Mouse (Mus musculus): ENCODE data around the gene Iqch.

The Iqch gene

DNA sequence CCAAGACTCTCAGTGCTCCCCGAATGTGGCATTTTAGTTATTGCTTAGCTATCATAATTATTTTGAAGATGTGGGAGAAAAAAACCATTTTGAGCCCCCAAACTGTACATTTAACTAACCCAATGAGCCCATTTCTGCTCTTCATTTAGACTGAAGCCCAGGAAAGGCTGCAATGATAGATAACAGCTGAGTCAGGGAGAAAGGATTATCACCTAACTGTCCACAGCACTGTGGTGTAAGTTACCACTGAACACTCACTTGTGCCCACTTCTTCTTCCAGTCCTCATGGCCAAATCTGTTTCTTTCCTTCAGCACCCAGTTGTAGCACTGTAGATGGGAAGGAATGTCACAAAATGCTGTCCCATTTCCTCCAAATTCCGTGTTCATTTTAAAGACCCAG lies 106.5 kb downstream of the Iqch start:
- no peak for DNase-seq (ENCODE audit: low read depth, low spot score)

DNA sequence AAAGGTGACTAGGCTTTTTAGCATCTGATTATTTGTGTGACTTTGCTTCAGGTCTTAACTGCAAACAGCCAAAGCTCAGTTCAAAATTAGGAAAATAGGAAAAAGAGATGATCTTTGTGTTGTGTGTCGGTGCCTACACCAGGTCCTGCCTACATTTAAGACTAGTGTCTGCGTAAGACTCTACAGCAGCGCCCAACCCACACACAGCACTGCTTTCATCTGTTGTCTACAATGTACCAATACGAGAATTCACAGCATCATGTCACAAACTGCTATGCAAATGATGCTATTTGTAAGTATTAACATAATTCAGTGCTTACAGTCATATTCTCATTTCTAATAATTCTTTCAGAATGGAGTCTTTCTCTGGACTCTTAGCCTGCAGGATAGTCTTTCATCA lies 108.5 kb downstream of the Iqch start:
- no peak for DNase-seq (ENCODE audit: low read depth, low spot score)

DNA sequence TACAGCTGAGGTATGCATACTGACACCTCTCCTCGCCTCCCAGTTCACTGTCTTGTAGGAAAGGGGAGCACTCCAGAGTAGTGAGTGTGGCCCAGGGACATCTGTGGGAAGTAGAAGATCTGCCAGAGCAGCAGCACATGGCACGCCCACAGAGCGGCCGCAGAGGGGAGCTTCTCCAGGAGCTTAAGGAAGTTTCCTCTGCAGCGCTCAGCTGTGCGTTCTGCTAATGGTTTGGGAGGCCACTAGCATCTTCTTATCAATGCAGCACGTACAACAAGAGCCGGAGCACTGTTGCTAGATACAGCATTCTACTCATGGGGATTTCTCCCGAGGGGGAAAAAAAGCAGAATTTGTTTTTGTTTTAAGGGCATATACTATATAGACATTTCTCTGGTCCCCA lies 110.0 kb downstream of the Iqch start:
- no peak for DNase-seq (ENCODE audit: low read depth, low spot score)

DNA sequence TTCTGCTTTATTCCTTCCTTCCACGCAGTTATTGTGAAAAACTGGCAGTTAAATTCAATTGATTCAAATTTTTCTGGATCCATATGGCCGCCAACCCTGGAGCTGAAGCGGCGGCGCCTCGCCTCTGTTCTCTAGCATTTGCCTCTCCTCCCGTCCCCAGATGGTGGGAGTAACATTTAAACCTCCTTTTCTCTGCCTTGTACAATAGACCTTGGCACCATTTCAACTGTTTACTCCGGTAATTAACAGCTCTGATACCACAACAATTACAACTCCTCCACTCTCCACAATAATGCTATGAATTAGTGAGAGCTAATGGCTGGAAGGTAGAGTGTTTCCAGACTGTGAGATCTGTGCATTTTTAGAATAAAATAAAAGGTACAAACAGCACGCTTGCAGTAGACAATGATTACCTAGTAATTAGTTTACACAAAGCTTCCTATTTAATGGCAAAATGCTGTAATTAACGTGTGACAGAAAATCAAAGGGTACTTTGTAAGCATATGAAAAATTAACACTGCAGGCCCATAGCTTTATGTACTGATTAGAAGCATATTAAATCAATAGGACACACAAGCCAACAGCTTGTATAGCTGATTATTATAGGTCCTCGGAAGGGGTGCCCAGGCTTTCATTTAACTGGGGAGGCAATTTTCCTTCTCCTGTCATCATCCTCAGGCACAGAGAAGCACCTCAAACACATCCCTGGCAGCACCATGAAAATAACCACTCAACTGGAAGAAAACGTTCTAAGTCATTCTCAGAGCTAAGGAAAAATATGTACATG lies 111.6 kb downstream of the Iqch start:
- DNase-seq (ENCODE audit: low read depth, low spot score), result no peak

DNA sequence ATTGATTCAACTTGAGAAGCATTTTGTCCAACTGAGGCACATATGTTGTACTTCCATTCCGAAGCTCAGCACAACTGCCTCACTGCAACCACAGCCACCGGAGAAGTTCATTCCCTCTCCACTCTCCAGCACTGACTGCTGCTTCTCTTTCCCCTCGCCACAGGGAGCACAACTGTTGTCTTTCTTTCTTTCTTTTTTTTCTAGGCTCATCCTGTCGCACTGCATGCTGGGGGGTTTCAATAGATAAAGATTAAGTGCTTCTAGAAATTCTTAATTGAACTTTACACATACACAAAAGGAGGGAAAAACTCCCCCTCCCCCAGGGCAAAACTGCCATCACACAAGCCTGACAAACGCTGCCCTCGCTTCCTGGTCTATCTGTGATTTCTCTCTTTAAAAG lies 113.1 kb downstream of the Iqch start:
- DNase-seq (ENCODE audit: low read depth, low spot score), result no peak

DNA sequence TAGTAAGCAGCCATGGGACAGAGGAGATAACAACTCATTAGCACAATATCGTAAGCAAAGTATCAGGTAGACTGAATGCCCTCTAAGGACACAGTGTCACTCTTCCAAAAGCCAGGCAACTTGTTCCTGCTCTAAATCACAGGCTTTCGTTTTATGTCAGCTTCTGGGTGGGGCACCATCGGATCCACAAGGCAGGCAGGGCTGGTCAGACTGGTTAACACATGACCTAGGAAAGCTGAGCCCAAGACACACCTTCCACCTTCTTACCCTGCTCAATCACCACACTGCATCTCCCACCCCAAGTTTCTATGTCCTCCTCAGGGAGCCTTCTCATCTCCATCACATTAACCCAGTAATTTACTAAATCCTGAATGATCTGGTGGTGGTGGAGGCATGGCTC lies 136.7 kb downstream of the Iqch start:
- no peak for DNase-seq (ENCODE audit: low read depth, low spot score)

DNA sequence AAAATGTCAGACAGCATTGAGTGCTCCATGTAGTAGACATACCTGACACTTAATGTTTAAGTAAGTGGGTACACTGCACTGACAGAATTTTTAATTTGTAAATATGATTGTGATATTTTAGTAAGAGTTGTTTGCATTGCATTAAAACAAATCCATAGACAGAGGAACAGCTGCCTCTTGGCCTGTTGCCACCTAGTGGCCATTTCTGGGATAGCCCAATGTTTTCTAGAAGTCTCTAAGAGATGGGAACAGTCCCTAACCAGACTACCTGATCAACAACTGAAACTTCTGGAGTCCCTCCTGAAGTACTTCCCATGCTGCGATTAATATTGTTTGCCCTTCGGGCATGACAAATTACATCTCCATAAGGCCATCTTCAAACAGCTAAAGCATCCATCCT lies 140.0 kb downstream of the Iqch start:
- DNase-seq (ENCODE audit: low read depth, low spot score), result peak; percentile 86

DNA sequence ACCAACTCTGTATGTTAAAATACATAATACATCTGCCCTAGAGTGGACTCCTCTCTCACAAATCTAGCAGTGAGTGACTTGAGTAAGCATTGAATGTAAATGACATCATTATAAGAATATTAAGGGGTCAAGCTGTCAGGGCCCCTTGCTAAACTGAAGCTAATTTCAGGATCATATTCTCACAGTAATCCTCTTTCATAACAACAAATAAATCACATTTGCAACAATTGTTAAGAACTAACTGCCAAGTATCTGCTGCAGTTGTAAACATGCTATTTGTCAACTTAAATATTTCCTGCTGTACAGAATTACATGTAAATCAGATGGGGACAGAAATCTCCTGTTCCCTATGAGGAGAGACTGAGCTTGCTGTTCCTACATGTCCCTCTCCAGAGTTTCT lies 145.9 kb downstream of the Iqch start:
- DNase-seq (ENCODE audit: low read depth, low spot score), result no peak

DNA sequence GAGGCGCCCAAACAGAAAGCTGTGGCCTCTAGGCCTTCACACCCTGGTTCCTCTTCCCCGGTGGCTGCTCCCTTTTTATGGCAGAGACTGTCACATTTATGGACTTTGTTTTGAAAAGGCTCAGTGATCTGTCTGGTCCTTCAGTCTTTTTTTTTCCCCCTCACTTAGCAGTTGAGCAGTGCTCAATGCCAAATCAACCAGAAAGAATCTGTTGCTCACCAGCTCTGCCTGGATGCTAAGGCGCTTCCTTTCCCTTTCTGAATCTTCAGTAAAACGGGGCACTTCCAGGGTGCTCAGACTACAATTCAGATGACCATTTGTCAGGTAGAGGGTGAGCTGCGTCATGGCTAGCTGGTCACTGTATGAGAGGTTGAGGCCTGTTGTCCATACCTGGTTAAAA lies 148.0 kb downstream of the Iqch start:
- no peak for DNase-seq (ENCODE audit: low read depth, low spot score)

DNA sequence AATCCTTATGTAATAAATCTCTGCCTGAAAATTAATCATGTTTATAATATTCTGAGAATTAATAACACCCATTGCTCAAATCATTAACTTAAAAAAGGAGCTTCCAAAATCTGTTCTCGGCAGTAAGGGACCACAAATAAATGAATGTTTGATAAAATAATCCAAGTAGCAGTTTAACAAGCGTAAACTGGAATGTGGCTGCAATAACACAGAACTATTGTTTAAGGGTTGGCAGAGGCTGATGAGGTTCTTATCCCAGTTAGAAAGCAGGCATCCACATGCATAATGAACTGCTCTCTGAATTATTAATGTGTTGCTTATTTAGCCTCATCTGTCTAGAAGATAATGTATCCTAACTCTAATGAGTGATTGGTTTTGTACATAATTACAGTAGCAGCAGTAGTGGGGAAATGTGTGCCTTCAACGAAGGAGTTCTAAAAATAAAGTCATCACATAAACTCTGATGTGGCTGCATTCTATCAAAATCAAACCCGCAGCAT lies 151.7 kb downstream of the Iqch start:
- DNase-seq (ENCODE audit: low read depth, low spot score), result no peak

DNA sequence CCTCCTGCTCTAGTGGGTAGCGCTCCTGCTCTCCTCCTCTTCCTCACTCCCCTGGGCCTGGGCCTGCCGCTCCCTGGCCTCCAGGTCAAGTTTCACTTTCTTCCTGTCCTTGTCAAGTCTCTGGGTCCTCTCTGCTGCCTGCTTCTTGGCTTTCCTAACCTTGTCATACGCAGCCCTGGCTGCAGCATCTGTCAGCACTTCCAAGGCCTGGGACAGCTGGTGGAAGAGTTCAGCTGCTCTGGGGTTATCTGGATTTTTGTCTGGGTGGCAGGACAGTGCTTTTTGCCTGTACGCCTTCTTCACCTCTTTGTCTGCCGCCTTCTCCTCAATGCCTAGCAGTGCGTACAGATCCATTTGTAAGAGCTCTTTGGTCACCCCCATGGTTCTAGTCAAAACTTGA lies 158.6 kb downstream of the Iqch start:
- DNase-seq (ENCODE audit: low read depth, low spot score), result no peak

DNA sequence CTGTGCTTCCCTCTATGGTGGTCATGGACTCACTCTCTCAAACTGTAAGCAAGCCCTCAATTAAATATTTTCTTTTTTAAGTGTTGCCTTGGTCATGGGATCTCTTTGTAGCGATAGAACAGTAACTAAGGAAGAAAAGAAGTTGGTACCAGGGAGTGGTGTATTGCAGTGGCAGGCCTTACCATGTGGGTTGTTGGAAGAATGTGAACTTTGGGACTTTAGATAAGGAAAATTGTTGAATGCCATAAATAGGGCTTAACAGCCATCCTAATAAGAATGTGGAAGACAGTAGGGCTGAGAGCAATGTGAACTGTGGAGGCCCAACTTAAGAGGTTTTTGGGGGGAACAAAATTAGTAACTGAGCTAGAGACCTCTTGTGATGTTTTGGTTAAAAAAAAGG lies 171.6 kb downstream of the Iqch start:
- no peak for DNase-seq (ENCODE audit: low read depth, low spot score)

DNA sequence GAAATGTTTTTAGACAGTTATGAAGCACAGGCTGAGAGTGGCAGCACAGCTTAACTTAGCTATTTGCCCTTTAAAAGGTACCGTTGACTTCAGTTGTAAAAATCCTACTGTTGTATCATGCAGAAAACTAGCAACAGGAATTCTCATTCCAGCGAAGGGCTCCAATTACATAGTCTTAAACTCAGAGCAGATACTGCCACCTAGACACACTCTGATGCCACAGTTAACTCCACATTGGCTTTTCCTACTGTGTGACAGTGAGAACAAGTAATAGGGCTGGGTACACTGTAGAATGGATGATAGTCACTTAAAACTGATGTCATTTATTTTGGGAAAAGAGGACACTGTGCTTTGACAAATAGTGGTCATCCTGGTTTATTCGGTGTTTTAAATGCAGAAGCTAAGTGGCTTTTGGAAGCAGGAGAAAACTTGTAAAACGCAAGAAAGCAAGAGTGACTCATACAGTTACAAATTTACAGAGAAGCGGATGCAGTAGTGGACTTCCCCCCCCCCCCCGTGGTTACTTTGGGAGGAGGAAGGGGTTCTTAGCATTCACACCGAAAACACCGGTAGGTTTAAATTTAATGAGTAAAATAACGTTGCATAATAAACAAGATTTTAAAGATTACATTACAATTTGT lies 181.1 kb downstream of the Iqch start:
- DNase-seq (ENCODE audit: low read depth, low spot score), result no peak

DNA sequence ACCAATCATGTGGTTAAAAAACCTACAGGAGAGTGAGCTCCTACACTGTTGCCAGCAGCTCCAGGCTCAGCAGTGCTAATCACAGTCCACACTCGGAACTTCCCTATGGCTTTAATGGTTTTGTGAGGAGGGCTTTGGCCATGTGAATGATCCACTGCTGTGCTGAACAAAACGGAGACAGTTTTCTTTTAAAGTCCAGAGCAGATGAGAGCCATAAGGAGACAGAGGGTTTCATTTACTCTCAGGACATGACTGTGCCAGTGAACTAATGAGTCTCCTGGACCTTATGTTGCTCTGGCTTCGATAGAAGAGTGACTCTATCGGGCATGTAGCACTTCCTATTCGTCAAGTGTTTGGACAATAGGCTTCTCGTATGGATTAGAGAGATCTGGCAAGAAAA lies 181.9 kb downstream of the Iqch start:
- no peak for DNase-seq (ENCODE audit: low read depth, low spot score)

DNA sequence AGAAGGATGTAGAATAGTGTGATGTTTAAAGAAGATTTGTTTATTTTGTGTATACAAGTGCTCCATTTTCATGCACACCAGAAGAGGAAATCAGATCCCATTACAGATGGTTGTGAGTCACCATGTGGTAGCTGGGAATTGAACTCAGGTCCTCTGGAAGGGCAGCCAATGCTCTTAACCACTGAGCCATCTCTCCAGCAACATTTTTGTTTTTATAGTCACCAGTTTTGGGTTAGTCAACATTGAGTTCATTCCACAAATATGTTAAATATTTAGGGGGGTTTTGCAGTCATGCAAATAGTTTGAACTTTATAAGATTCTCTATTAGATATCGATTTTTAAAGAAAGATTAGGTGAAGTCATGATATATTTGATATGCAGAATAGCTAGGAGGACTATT lies 202.1 kb downstream of the Iqch start:
- DNase-seq (ENCODE audit: low read depth, low spot score), result peak; percentile 69

DNA sequence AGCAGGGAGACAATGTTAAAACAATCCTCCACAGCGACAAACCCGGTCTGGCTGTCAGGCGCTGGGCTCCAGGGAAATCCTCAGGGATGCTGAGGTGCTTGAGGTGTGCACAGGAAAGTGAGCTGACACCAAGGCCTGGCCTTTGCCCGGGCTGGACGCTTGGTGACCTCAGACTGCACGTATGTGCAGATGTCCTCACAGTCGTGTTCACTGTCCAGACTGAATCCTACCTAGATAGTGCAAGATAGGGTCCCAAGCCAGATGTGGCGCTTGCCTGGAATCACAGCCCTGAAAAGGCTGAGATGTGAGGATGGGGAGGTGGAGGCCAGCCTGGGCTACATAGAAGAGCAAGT lies 202.9 kb downstream of the Iqch start:
- DNase-seq (ENCODE audit: low read depth, low spot score), result no peak

DNA sequence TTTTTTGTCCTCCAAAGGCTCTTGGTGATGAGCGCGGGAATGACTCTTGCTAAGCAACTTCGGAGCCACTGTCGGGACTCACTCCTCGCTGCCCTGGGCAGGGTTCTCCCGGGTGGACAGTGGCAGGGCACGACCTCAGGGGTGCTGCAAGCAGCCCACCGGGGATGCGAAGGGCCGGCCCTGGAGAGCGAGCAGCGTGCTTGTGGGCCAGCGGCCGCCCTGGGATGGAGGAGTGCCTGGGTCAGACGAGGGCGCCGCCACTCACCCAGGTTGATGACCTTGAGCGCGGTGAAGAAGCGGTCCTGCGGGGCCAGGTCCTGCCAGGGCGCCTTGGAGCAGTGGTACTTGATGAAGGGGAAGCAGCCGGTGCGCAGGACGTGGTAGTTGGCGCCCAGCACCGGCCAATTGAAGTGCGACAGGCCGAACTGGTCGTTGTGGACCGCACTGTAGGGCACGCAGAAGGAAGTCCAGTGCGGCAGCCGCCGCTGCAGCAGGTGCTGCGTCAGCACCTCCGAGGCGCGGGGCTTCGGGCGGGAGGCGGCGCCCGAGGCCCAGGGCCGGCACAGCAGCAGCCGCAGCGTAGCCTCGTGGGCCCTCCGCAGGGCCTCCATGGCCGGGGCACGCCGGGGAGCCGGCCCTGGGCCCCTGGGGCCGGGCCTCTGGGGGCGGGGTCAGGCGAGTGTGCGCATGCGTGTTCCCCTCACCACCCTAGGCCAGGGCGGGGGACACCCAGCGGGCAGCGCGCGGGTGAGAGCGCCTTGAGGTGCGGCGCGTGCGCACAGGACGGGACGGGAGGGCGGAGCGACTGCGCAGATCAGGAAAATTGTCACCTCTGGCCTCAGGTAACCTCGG lies 203.5 kb downstream of the Iqch start, which contains the start of gene 2300009A05Rik:
Gene 2300009A05Rik, minus strand, starts transcription at position 636 of the 852 bp plus-strand sequence.
- peak; percentile 88 for DNase-seq (ENCODE audit: low read depth, low spot score)

DNA sequence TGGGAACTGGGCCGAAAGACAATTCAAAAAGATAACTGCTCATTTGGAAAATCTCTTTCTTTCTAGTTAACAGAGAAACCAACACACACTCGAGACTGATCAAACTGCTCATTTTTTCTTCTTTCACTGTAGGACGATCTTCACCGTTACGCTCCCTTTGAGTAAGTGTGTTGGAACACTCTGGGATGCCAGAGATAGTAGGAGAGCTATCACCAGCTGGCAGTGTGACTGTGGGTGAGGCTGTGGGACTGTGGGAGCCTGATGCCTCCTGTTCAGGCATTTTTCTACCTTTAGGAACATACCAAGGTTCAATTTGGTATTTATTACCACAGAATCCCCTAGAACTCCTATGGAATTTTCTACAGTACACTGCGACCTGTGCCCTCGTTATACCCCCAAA lies 206.7 kb downstream of the Iqch start:
- no peak for DNase-seq (ENCODE audit: low read depth, low spot score)

DNA sequence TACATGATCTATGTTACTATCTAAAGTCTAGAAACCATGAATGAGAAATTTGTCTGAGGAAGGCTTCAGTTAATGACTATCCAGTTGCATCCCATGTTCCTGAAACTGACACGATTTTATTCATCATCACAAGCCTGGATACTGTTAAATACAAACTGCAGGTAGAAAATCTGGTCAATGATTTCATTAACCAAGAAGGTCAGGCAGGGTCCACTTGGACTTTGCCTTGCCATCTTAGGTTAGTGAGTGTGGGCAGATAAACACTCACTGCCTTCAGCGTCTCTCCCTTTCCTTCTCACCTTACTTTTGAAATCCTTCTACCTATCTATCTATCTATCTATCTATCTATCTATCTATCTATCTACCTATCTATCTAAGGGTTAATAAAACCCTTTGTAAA lies 211.0 kb downstream of the Iqch start:
- no peak for DNase-seq (ENCODE audit: low read depth, low spot score)

DNA sequence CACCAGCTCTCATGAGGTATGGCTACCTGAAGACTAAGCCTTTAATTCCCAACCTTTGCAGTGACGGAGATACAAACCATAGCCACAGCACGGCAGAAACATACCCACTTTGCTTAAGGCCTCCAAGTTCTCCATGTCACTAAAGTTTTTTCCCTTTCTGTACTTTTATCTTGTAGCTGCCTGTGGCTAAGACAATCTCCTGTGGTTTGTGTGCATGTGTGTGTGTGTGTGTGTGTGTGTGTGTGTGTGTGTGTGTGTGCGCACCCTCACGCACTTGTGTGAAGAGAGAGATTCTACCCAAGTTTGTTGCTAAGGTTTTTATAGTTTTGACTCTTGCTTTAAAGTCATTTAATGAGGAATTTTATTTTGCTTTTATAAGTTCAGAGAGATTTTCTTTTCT lies 219.5 kb downstream of the Iqch start:
- DNase-seq (ENCODE audit: low read depth, low spot score), result no peak

DNA sequence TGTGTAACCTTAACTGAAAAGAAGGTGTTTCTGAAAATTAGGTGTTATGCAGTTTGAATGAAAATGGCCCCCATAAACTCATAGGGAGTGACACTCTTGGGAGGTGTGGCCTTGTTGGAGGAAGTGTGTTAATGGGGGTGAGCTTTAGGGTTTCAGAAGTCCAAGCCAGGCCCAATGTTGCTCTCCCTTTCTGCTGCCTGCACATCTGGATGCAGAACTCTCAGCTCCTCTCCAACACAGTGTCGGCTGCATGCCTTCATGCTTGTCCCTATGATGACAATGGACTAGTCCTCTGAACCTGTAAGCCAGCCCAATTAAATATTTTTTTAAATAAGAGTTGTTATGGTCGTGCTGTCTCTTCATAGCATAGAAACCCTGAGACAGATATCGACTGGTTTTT lies 222.0 kb downstream of the Iqch start:
- DNase-seq (ENCODE audit: low read depth, low spot score), result no peak

DNA sequence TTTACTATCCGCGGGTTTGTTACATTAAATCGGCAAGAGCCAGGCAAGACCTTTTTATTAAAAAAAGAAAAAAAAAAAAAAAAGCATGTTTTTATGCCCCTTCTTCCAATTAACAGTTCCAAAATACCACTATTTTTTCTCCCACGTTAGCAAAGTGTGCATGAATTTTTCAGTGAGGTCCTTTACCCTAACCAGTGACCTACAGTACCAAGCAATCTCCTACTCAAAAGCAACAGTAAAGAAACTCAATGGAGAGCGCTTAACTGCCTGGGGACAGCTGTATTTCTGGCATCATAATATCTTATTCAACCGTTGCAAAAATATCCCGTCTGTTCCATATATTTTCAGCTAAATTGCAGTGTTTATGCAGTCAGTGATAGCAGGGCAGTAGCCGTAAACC lies 224.1 kb downstream of the Iqch start:
- DNase-seq (ENCODE audit: low read depth, low spot score), result peak; percentile 39

All from 3T3-L1 (cell line).